Mouse (Mus musculus) frontal cortex, adult 2 months (tissue): Measurements from ENCODE around the gene Pced1a. TPM values are rescaled to one million over a fixed set of nuclear protein-coding genes. Genes with fewer than 3 reads are reported as not detected.

Experiments
- DNase-seq, 2 experiments: peaks; one replicate each; pipeline ENCODE4 v3.0.0; 2022; ENCODE audit warnings: low spot score in 1 of 2; ENCODE audit errors: extremely low spot score in 1 of 2
- polyA plus RNA-seq: library from polyadenylated mRNA; depleted of rRNA; stranded (reverse); fragments of >200 nt; gene quantifications from 2 replicates; pipeline ENCODE4 v1.2.3, GENCODE M21; 2012; rRNA removed

Pced1a gene
- polyA plus RNA-seq: 22.7 and 24.3 TPM in 2 replicates

GRCm38 (mm10) chr2:130424126-130424853, at the start of gene Pced1a, which contains the start of gene Vps16:
Pced1a (minus strand) TSS chr2:130424701.
Vps16 (plus strand) TSS chr2:130424339.
- DNase-seq: peak; percentile 79 to 93

GRCm38 (mm10) chr2:130472908-130473510, 48.5 kb upstream of the Pced1a start:
- no peak for DNase-seq

GRCm38 (mm10) chr2:130469935-130470334, 45.4 kb upstream of the Pced1a start:
- DNase-seq: no peak

GRCm38 (mm10) chr2:130469366-130469765, 44.9 kb upstream of the Pced1a start:
- peak in 1 of 2 experiments; percentile 66 for DNase-seq

DNA sequence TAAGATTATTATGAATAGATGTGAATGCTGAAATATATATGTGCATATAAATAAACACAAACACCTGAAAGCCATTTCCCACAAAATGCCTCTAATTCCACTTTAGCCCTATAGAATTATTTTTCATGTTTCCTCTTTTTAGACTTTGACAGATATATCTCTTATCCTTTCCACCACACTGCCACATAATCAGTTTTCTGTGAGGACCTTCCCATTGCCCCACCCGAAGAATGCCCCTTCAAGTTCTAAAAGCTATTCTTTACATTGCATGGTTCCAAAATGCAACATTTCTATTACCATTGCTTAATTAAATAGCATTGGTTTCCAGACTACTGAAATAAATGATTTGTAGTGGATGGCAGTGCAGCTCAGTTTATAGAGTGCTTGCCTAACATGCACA, 41.9 kb upstream of the Pced1a start:
- no peak for DNase-seq

DNA sequence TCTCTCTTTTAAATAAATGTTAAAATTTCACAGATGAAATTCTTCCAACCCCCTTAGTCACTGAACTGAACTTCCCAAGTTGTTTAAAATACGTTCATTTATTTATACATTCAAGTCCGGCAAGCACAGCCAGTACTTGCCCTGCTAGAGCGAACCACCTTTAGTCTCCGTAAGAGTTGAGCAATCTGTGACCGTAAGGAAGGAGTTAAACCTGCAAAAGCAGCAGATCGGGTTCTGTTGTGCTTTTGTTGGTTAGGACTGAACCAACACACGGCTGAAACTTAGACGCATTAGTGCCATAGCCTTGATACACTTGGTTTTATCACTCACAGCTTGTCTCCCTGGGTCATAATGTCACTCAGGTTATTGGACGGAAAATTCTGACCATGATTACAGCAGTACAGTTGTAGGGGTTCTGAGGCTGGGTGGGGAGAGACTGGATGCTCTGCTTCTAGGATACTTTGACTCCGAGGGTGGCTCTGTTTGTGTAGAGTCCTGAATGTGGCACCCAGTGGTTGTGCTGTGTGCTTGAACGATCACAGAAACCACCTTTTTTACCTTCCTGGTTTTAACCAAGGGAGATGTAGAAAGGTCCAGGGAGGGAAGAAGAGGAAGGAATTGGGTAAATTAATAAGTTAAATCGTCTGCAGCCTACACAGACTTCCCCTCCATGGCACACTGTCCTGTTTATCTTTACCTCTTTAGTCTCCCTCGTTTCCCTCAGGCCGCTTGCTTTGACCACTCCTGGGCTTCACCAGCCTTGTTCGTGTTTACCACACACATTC, 37.0 kb upstream of the Pced1a start:
- DNase-seq: no peak

GRCm38 (mm10) chr2:130459576-130459975, 35.1 kb upstream of the Pced1a start:
- no peak for DNase-seq

- DNase-seq: no peak
These were observed 33.4 kb upstream of the Pced1a start for GRCm38 (mm10) chr2:130457871-130458270.

DNA sequence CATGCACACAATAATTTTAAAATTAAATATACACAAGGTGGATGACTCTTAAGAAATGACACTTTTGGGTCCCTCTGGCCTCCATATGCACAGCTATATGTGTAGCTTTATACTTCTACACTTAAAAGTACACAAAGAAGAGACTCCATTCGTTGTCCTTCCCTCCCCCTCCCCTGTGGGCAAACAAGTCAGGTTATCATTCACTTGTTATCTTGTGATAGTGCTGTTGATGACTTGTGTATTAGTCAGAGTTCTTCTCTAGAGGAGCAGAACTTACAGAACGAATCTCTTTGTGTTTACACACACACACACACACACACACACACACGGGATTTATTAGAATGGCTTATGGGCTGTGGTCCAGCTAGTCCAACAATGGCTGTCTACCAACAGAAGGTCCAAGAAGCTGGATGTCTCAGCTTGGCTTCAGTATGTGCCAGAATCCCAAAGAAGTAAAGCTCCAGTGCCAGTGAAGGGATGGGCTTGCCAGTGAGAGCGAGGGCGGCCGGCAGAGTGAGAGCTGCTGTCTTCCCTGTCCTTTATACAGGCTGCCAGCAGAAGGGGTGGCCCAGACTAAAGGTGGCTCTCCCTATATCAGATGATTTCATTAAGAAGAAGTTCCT, 30.4 kb upstream of the Pced1a start:
- DNase-seq: peak in 1 of 2 experiments; percentile 51

- peak in 1 of 2 experiments; percentile 58 for DNase-seq
These were observed 28.9 kb upstream of the Pced1a start for GRCm38 (mm10) chr2:130453421-130453820.

DNA sequence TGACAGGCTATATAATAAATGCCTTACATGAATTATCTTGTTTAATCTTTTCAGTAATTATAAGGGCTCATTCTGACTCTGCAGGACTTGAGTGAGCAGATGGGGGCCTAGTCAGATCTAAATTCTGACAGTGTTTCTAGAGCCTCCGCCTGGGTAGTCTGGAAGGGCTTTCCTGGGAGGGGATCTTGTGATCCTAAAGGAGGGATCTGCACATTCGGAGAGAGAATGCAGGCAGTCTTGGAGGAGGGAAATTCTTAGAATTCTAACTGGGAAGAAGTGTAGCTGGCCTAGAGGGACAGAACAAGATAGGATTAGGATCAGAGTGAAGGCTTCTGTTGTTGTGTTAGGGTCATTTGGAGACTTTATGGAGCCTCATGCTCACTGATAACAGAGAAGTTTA, 27.8 kb upstream of the Pced1a start:
- DNase-seq: no peak

DNA sequence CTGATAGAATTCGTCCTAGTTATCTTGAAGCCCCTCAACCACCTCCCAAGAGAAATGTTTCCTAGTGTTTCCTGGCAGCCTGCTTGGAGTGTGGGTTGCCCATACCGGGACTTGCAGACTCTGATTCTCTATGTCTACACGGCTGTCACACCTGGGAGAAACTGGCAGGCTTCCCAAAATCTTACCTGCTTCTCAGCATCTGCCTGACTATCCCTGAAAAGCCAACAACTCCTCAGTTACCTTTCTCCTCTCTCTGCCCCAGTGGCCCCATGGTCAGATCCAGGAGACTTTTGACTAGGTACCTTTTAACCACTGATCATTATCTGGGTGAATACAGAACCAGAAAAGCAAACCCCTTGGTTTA, 27.2 kb upstream of the Pced1a start:
- no peak for DNase-seq

DNA sequence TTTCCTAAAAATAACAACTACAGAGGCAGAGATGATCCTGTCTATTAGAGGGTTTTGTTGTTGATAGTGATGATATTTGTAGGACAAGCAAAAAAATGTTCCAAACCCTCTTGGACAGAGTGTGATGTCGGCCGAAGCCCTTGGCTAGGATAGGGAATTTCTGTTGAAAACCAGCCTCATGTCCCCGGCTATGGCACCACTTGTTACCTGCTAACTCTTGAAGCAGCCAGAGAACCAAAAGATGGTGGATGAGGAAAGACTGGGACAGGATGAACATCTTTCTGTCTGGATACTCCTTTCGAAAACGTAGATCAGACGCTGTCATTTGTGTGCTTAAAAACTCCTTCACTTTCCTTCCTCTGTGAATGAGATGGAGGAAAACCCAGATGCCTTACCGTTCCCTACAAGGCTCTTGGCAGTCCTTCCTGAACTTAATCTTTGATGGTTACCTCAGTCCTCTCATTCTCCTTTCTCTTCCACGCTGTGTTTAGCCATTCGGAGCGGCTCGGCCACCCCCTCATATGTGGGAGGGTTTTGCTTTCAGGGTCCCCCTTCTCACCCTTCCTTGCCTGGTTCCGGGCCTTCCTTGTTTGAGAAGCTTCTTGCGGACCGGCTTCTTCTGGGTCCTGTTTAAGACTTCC, 26.7 kb upstream of the Pced1a start:
- no peak for DNase-seq

DNA sequence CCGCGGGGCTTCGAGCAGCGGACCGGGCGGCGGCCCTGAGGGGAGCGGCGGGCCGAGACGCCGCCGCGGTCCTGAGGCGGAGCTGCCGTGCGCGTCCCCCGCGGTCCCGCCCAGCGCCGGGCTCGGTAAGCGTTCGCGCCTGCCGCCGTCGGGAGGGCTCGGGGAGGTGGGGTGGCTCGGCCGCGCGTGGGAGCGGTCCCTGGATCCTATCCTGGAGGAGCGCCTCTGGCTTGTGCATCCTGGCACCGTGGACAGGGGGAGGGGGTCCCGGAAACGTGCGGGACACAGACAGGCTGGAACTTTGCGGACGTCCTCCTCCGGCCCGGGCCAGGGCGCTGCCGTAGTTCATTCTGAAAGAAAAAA, 25.9 kb upstream of the Pced1a start:
- DNase-seq: peak in 1 of 2 experiments; percentile 77

- peak; percentile 76 to 92 for DNase-seq
These were observed 25.4 kb upstream of the Pced1a start, which contains the start of gene Ptpra for GRCm38 (mm10) chr2:130449794-130450433. Ptpra (plus strand) TSS chr2:130450278.

- DNase-seq: no peak
These were observed 24.7 kb upstream of the Pced1a start for GRCm38 (mm10) chr2:130449021-130449793.

DNA sequence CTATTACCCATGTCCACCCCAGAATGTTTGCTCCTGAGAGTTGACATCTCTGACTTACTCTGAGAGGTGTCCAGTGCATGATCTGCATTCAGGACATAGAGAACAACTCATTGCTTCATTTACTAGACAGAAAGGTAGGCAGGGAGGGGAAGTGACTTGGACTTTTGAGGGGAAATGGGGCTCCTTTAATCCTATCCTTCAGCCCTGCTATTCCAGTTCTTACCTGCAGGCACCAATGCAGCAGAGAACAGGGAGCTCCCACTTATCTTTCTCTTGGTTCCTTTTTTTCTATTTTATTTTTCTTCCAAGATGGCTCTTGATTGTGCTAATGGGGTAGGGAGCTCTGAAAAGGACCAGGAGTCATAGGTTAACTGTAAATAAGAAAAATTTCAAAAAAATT, 23.9 kb upstream of the Pced1a start:
- DNase-seq: no peak

DNA sequence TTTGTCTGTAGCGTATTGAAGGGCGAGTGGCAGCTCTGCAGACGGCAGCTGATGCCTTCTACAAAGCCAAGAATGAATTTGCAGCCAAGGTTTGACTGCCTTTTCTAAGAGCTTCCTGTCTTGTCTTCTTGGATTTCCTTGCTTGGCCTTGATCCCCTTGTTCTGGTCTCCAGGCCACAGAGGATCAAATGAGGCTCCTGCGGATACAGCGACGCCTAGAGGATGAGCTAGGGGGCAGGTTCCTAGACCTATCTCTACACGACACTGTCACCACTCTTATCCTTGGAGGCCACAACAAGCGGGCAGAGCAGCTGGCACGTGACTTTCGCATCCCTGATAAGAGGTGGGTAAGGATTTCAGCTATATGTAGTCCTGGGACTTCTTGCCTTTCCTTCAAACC, 17.7 kb upstream of the Pced1a start:
- no peak for DNase-seq

- DNase-seq: no peak
These were observed 15.5 kb upstream of the Pced1a start for GRCm38 (mm10) chr2:130439840-130440480.
